Mouse (Mus musculus) heart, postnatal 36 days (tissue): ENCODE results near the gene Rrp1. TPM values are rescaled to one million over a fixed set of nuclear protein-coding genes. Genes with fewer than 3 reads are reported as not detected.

Experiments used
- DNase-seq, 2 experiments: peaks; one replicate each; pipeline ENCODE4 v3.0.0; 2021 to 2022
- intact Hi-C: fragments of 180-260 bp; cut with DNase I; formaldehyde crosslinking; loops from one replicate; pipeline ENCODE4 v1.15.1; 2025
- microRNA-seq, 2 experiments: library from miRNA; unstranded; fragments of <30 nt; microRNA quantifications; one replicate each; pipeline ENCODE4 v1.2.0; 2021; ENCODE audit warnings: borderline number of aligned reads in 2 of 2
- total RNA-seq, 2 experiments: library from RNA; stranded (reverse); gene quantifications; 2 replicates each; pipeline ENCODE4 v1.2.3; 2021

Rrp1 gene
- total RNA-seq, 2 experiments from 2014 or later, result 93.6 to 97.2 TPM

- DNase-seq, result no peak
- intact Hi-C loops, result loop anchor here (2.0 kb wide), 1 partner anchor 54 kb away; no protein-coding TSS in a partner anchor
Observed at GRCm38 (mm10) chr10:78352666-78353030, 60.2 kb downstream of the Rrp1 start.

GRCm38 (mm10) chr10:78351887-78352665 is 60.8 kb downstream of the Rrp1 start, which contains the start of gene Agpat3:
TSS of gene Agpat3 (minus strand) at chr10:78352489.
- peak; percentile 58 to 73 for DNase-seq
- intact Hi-C loops, result loop anchor here (2.0 kb wide), 1 partner anchor 53 kb away; no protein-coding TSS in a partner anchor

DNA sequence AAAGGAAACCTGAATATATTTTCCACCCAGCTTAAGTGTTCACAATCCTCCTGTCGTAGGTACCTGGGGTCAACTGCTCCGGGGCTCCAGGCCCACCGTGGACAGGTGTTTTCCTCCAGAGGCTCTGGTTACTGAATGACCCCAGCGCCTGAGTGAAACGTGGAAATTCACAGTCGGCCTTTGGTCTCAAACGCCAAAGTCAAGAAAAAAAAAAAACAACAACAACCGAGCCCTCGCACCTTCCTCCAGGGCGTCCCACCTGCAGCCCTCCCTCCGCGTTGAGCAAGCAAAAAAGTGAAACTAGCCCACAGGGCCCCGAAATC is 61.3 kb downstream of the Rrp1 start:
- no peak for DNase-seq
- intact Hi-C loops, result no loop called here

- intact Hi-C loops, result no loop called here
- no peak for DNase-seq
Observed at GRCm38 (mm10) chr10:78350796-78351556, 61.9 kb downstream of the Rrp1 start.

Small RNA genes lying within 50 kb of the gene (microRNA-seq; reads per million reads assigned to microRNA genes)
- gene Mir6410, result 0 reads per million in 2 experiments
- 0.72 to 2.0 reads per million in 2 experiments for gene Mir6907
- gene Mir6908, result 0 reads per million in 2 experiments

Other genes starting within 250 kb of the Rrp1 start
- 100 to 1,000 TPM; 528 to 541 TPM for gene D10Jhu81e, start 243.3 kb downstream of the Rrp1 start, total RNA-seq
- 10 to 100 TPM in 1 of 2 experiments, 1 to 10 TPM in 1; 9.9 to 10.7 TPM for gene Pwp2, start 227.9 kb downstream of the Rrp1 start, total RNA-seq
- 10 to 100 TPM; 46.6 to 48.2 TPM for gene Trappc10, start 168.4 kb downstream of the Rrp1 start, total RNA-seq
- 100 to 1,000 TPM; 232 to 266 TPM for gene Agpat3, start 60.6 kb downstream of the Rrp1 start, total RNA-seq
- 10 to 100 TPM; 30.4 to 30.6 TPM for gene Cstb, start 12.6 kb upstream of the Rrp1 start, total RNA-seq
- gene Pdxk, start 51.9 kb upstream of the Rrp1 start, total RNA-seq, result 10 to 100 TPM; 10.6 to 11.7 TPM
- gene Olfr1358, start 104.4 kb upstream of the Rrp1 start, total RNA-seq, result not detected
- 10 to 100 TPM; 42.3 to 42.7 TPM for gene Ilvbl, start 161.3 kb upstream of the Rrp1 start, total RNA-seq
- 10 to 100 TPM; 12.0 to 15.2 TPM for gene Syde1, start 178.9 kb upstream of the Rrp1 start, total RNA-seq
- gene Olfr1357, start 205.0 kb upstream of the Rrp1 start, total RNA-seq, result not detected